9 mouse cellular contexts compared by ENCODE assay signal in genomic region chr11:30057299-30057698, GRCm38 (mm10). TPM values are rescaled to one million over a fixed set of nuclear protein-coding genes. Genes with fewer than 3 reads are reported as not detected.
DNase-seq lines count a peak whose midpoint lies in the region; ATAC-seq and TF ChIP-seq lines count a peak whose summit lies in the region.
"Had no signal": no experiment of that assay in that cellular context is flagged by ENCODE, and none has a peak within 500 bp of the region (broad histone marks: within the 10 kb centered on the region; RNA-seq: fewer than 3 reads in every experiment).

No protein-coding gene starts in this region.

- 0 out of 2 replicates have a peak overlapping the region, but pooled peaks have one; percentile 19 for H3K4me2 ChIP-seq in kidney, embryonic 15.5 days
- H3K4me2 ChIP-seq in limb, embryonic 13.5 days (replicated peaks) = no peak overlapping the region
- H3K4me2 ChIP-seq: embryonic facial prominence, embryonic 15.5 days had no signal

- peak; percentile 58; the same call in 1 of the 2 replicates for ATAC-seq in kidney, embryonic 15.5 days (replicated peaks; ENCODE audit: low FRiP score)
- ATAC-seq in limb, embryonic 13.5 days (ENCODE audit: low FRiP score, low read depth) = 0 out of 2 replicates have a peak, but pooled peaks have one; percentile 8

- H3K27me3 ChIP-seq in kidney, embryonic 15.5 days = no peaks in the 10 kb centered on the region
- no peaks in the 10 kb centered on the region for H3K27me3 ChIP-seq in E14TG2a.4 (ENCODE audit: insufficient read depth, low read length)
- no peaks in the 10 kb centered on the region for H3K27me3 ChIP-seq in limb, embryonic 13.5 days
- H3K27me3 ChIP-seq: embryonic facial prominence, embryonic 15.5 days had no signal

- no peak overlapping the region for H3K4me3 ChIP-seq in kidney, embryonic 15.5 days (replicated peaks)
- H3K4me3 ChIP-seq in E14TG2a.4 (replicated peaks; ENCODE audit: low read length) = no peak overlapping the region
- H3K4me3 ChIP-seq in limb, embryonic 13.5 days = no peak overlapping the region
- H3K4me3 ChIP-seq: embryonic facial prominence, embryonic 15.5 days had no signal

- H3K36me3 ChIP-seq in kidney, embryonic 15.5 days = no peaks in the 10 kb centered on the region
- no peaks in the 10 kb centered on the region for H3K36me3 ChIP-seq in E14TG2a.4 (ENCODE audit: insufficient read depth, low read length)
- H3K36me3 ChIP-seq in limb, embryonic 13.5 days = no peaks in the 10 kb centered on the region
- H3K36me3 ChIP-seq: embryonic facial prominence, embryonic 15.5 days had no signal

- WGBS in kidney, embryonic 15.5 days = 44% methylated on average over 8 of the region's 8 CpGs
- 37% methylated on average over 8 of the region's 8 CpGs for WGBS in limb, embryonic 13.5 days

- H3K9ac ChIP-seq in kidney, embryonic 15.5 days = no peak overlapping the region
- no peak overlapping the region for H3K9ac ChIP-seq in limb, embryonic 13.5 days
- H3K9ac ChIP-seq: embryonic facial prominence, embryonic 15.5 days had no signal

- TF ChIP-seq CTCF in E14TG2a.4 (conservative IDR thresholded peaks at IDR 0.05; ENCODE audit: low read length) = peak; percentile 25; the same call in 1 of the 2 replicates

- no peaks in the 10 kb centered on the region for H3K4me1 ChIP-seq in kidney, embryonic 15.5 days
- no peaks in the 10 kb centered on the region for H3K4me1 ChIP-seq in E14TG2a.4 (replicated peaks; ENCODE audit: low read depth, low read length)
- no peaks in the 10 kb centered on the region for H3K4me1 ChIP-seq in limb, embryonic 13.5 days
- H3K4me1 ChIP-seq: embryonic facial prominence, embryonic 15.5 days had no signal

- no peaks in the 10 kb centered on the region for H3K9me3 ChIP-seq in kidney, embryonic 15.5 days (replicated peaks)
- H3K9me3 ChIP-seq in E14TG2a.4 (ENCODE audit: low read length) = peaks cover 8% of the 10 kb centered on the region; the same call in 1 of the 2 replicates
- H3K9me3 ChIP-seq in limb, embryonic 13.5 days = no peaks in the 10 kb centered on the region
- H3K9me3 ChIP-seq: embryonic facial prominence, embryonic 15.5 days had no signal

- no peak for DNase-seq in kidney, adult 11 months
- peak; percentile 68 for DNase-seq in ZHBTc4 (ENCODE audit: low read depth, low spot score)
- no peak for DNase-seq in adrenal gland, adult (ENCODE audit: inconsistent age in 2 of 2, low spot score in 1 of 2)
- no peak for DNase-seq in right cerebral cortex, postnatal 25 days
- no peak for DNase-seq in thymus, postnatal 10 days (ENCODE audit: low spot score in 2 of 2)

- H3K27ac ChIP-seq in kidney, embryonic 15.5 days = no peak overlapping the region
- H3K27ac ChIP-seq in limb, embryonic 13.5 days = no peak overlapping the region
- H3K27ac ChIP-seq: embryonic facial prominence, embryonic 15.5 days had no signal

RNA-seq across cellular contexts. Expression of gene Eml6, which starts 31.5 kb away (rescaled TPM):
- polyA plus RNA-seq in kidney, embryonic 15.5 days (2015; fragmentation: Nextera tagmentation; extraction: Ambion mirVana) = 0.64 and 0.99 TPM in 2 replicates
- polyA plus RNA-seq in limb, embryonic 13.5 days (2015; fragmentation: Nextera tagmentation; extraction: Ambion mirVana) = 0.59 and 0.63 TPM in 2 replicates
